Mouse (Mus musculus) yolk sac, embryonic 10.5 days (tissue): ENCODE results near the gene Tent5a.

Source experiments
- DNase-seq: peaks from one replicate; pipeline ENCODE4 v3.0.0-alpha.2; 2017; ENCODE audit warnings: low spot score

The Tent5a gene

DNA sequence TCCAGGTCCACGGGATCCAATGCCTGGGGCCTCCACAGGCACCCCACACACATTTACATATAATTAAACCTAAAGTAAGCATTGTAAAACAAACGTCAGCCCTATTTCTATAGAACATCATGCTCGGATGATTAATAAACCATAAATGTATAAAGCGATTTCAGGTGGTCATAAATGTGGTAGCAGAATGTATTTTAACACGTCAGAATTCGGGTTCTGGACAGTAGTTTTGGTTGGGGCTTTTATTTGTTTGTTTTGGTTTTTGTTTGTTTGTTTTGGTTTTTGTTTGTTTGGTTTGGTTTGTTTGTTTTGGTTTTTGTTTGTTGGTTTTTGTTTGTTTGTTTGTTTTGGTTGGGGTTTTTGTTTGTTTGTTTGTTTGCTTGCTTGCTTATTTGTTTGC, 14.7 kb downstream of the Tent5a start, which contains the start of gene Gm11114:
TSS of gene Gm11114 (plus strand) at position 301 of the 400 bp plus-strand sequence.
- no peak for DNase-seq

GRCm38 (mm10) chr9:85303378-85303777, 23.8 kb downstream of the Tent5a start:
- no peak for DNase-seq

GRCm38 (mm10) chr9:85302849-85303248, 24.3 kb downstream of the Tent5a start:
- DNase-seq: no peak

DNA sequence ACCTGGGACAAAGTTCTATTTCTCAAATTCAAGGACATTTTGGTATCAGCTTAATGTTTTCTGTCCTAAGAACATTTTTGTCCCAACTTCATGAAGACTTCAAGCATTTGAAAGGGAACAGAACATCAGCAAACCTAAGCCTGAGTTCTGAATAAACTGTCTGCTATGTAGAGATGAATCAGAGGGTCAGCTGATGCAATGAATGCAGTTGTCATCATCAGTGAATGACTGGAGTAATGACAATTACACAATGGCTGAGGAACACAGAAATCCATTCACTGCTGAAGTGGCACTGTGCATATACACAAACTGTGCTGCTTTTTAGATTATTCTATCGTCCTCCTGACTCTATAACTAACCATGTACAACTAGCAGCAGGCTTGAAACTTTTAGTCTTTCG, 53.0 kb downstream of the Tent5a start:
- DNase-seq: no peak
